Mouse (Mus musculus) adrenal gland, postnatal 36 days (tissue): ENCODE data around the gene Retsat. TPM values are rescaled to one million over a fixed set of nuclear protein-coding genes. Genes with fewer than 3 reads are reported as not detected.

Experiments
- total RNA-seq, 2 experiments: library from RNA; stranded (reverse); gene quantifications; 2 replicates each; pipeline ENCODE4 v1.2.3; 2021

Gene Retsat
- total RNA-seq, 2 experiments from 2014 or later, result 295 to 376 TPM

Other genes starting within 250 kb of the Retsat start
- 10 to 100 TPM; 19.5 to 22.5 TPM for gene Tmem150a, start 243.0 kb upstream of the Retsat start, total RNA-seq
- gene Rnf181, start 231.5 kb upstream of the Retsat start, total RNA-seq, result 100 to 1,000 TPM; 258 to 471 TPM
- gene Vamp5, start 218.0 kb upstream of the Retsat start, total RNA-seq, result 10 to 100 TPM; 35.1 to 38.5 TPM
- 100 to 1,000 TPM; 104 to 156 TPM for gene Vamp8, start 207.8 kb upstream of the Retsat start, total RNA-seq
- 10 to 100 TPM; 49.4 to 69.6 TPM for gene Ggcx, start 184.2 kb upstream of the Retsat start, total RNA-seq
- gene Mat2a, start 158.9 kb upstream of the Retsat start, total RNA-seq, result 100 to 1,000 TPM; 227 to 350 TPM
- gene Sh2d6, start 76.8 kb upstream of the Retsat start, total RNA-seq, result under 1 TPM in 1 of 2 experiments, not detected in 1; 0.40 TPM
- gene Capg, start 54.1 kb upstream of the Retsat start, total RNA-seq, result 10 to 100 TPM; 41.3 to 45.5 TPM
- 10 to 100 TPM; 16.0 to 17.4 TPM for gene Elmod3, start 62 bp upstream of the Retsat start, total RNA-seq
- gene Tgoln1, start 18.5 kb downstream of the Retsat start, total RNA-seq, result 100 to 1,000 TPM; 222 to 238 TPM
- 10 to 100 TPM; 12.3 to 14.7 TPM for gene Tcf7l1, start 190.8 kb downstream of the Retsat start, total RNA-seq